Mouse (Mus musculus): ENCODE data around the gene Mrps12.

DNA sequence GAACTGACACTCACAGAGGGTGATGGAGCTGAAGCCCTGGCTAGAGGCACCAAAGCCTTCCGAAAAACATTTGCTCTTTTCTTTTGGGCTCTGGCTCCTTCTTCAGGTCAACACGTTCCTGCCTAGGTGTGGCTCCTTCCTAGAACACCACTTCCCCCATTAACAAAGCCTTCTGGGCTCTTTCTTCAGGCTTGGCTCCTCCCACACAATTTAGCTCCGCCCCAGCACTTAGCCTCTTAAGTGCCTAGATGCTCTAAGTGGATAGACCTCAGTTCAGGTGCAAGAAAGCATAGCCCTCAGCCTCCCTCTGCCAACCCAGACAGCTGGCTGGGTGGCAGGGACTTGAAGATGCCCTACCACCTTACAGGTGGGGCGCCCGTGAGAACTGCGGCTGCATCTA lies 5.9 kb downstream of the Mrps12 start:
- TF ChIP-seq CTCF (IDR thresholded peaks at IDR 0.05; ENCODE audit: borderline replicate concordance, control insufficient read depth, extremely low read depth, insufficient read depth, low read length, poor library complexity) (no peak), POLR2A (IDR thresholded peaks at IDR 0.05; ENCODE audit: control insufficient read depth, extremely low read depth, insufficient read depth, low read length, poor library complexity) (no peak)

All from thymus, adult 2 months (tissue).